Mouse (Mus musculus) lung, embryonic 14.5 days (tissue): ENCODE measurements around the gene Grk3. TPM values are rescaled to one million over a fixed set of nuclear protein-coding genes. Genes with fewer than 3 reads are reported as not detected.

Experiments
- ATAC-seq: fragments of 200-750 bp; cut with Nextera tagmentation; 2 replicates; pipeline ENCODE4 v1.8.0; 2017; ENCODE audit warnings: mild to moderate bottlenecking, moderate TSS enrichment, moderate library complexity; ENCODE audit not compliant: insufficient read depth
- DNase-seq: peaks from one replicate; pipeline ENCODE4 v3.0.0-alpha.2; 2015
- H3K27ac ChIP-seq: fragments of 300-500 bp; sonication (generic); 2 replicates; pipeline ENCODE4 v1.5.1; 2014; ENCODE audit warnings: low read depth, mild to moderate bottlenecking, moderate library complexity
- H3K27me3 ChIP-seq: fragments of 300-500 bp; sonication (generic); 2 replicates; pipeline ENCODE4 v1.6.1; 2014; ENCODE audit warnings: low read length, control low read depth; ENCODE audit not compliant: insufficient read depth
- H3K36me3 ChIP-seq: fragments of 300-500 bp; sonication (generic); 2 replicates; pipeline ENCODE4 v1.6.1; 2014; ENCODE audit warnings: control low read depth; ENCODE audit not compliant: insufficient read depth
- H3K4me1 ChIP-seq: fragments of 300-500 bp; sonication (generic); 2 replicates; pipeline ENCODE4 v1.6.1; 2014; ENCODE audit warnings: antibody characterized with exemption, control low read depth; ENCODE audit not compliant: insufficient read depth
- H3K4me2 ChIP-seq: fragments of 300-500 bp; sonication (generic); 2 replicates; pipeline ENCODE4 v1.6.1; 2014; ENCODE audit warnings: mild to moderate bottlenecking
- H3K4me3 ChIP-seq: fragments of 300-500 bp; sonication (generic); 2 replicates; pipeline ENCODE4 v1.5.1; 2014; ENCODE audit warnings: low read depth, low read length
- H3K9ac ChIP-seq: fragments of 300-500 bp; sonication (generic); 2 replicates; pipeline ENCODE4 v1.6.1; 2014
- H3K9me3 ChIP-seq: fragments of 300-500 bp; sonication (generic); 2 replicates; pipeline ENCODE4 v1.6.1; 2016; ENCODE audit warnings: low read depth, low read length, control low read depth
- CTCF ChIP-seq: IDR thresholded peaks from 2 replicates; pipeline ENCODE4 v1.5.1; 2016; ENCODE audit warnings: antibody characterized with exemption, low read depth
- WGBS: fragments of 180-500 bp; shearing (Covaris S2); extraction: QIAGEN DNeasy Blood & Tissue Kit; methylation state at CpG from one replicate; pipeline ENCODE4 v1.1.7; 2014; 5-methylcytosine and 5-hydroxymethylcytosine counted together
- polyA plus RNA-seq: library from polyadenylated mRNA; unstranded; fragments of >200 nt; fragmentation: Nextera tagmentation; extraction: Ambion mirVana; gene quantifications from 2 replicates; pipeline ENCODE4 v1.2.1, GENCODE M21; 2014

Grk3 gene
- 14.1 and 15.0 TPM in 2 replicates for polyA plus RNA-seq

- 3% methylated on average over 29 of the region's 52 CpGs for WGBS
- peak; percentile 86 for ATAC-seq
Observed at GRCm38 (mm10) chr5:113015236-113016061, at the start of gene Grk3. Grk3 (minus strand) TSS chr5:113015791.

GRCm38 (mm10) chr5:113054308-113054707 lies 38.7 kb upstream of the Grk3 start:
- DNase-seq: peak; percentile 89
- H3K4me1 ChIP-seq: no peaks in the 10 kb centered on the region
- ATAC-seq: peak; percentile 68
- WGBS: 3% methylated on average over 16 of the region's 16 CpGs
- no peaks in the 10 kb centered on the region for H3K9me3 ChIP-seq
- H3K27me3 ChIP-seq: peaks cover 5% of the 10 kb centered on the region; the same call in 1 of the 2 replicates
- no peak overlapping the region for H3K27ac ChIP-seq
- H3K36me3 ChIP-seq: no peaks in the 10 kb centered on the region
- TF ChIP-seq CTCF: peak; percentile 100
- H3K4me2 ChIP-seq: no peak overlapping the region
- no peak overlapping the region for H3K4me3 ChIP-seq
- no peak overlapping the region for H3K9ac ChIP-seq

More at GRCm38 (mm10) chr5:113015236-113016061, at the start of gene Grk3:
- Histone ChIP-seq H3K27ac (peak within 1 kb of the TSS; percentile 65; the same call in 1 of the 2 replicates), H3K9ac (peak within 1 kb of the TSS; percentile 65), H3K4me2 (peak within 1 kb of the TSS; percentile 64), H3K27me3 (no peaks in the 10 kb centered on the region), H3K36me3 (no peaks in the 10 kb centered on the region), H3K4me3 (peak within 1 kb of the TSS; percentile 60), H3K9me3 (no peaks in the 10 kb centered on the region), H3K4me1 (peaks cover 11% of the 10 kb centered on the region)
- DNase-seq: peak; percentile 84
- TF ChIP-seq CTCF: no peak

- no peak overlapping the region for H3K9ac ChIP-seq
- no peaks in the 10 kb centered on the region for H3K4me1 ChIP-seq
- peaks cover 5% of the 10 kb centered on the region; the same call in 1 of the 2 replicates for H3K27me3 ChIP-seq
- WGBS: 54% methylated on average over 7 of the region's 7 CpGs
- H3K27ac ChIP-seq: no peak overlapping the region
- H3K9me3 ChIP-seq: no peaks in the 10 kb centered on the region
- ATAC-seq (peak; percentile 41; the same call in 1 of the 2 replicates), DNase-seq (peak; percentile 67)
- H3K4me3 ChIP-seq: no peak overlapping the region
- H3K4me2 ChIP-seq: no peak overlapping the region
- H3K36me3 ChIP-seq: no peaks in the 10 kb centered on the region
- TF ChIP-seq CTCF: no peak
Observed at GRCm38 (mm10) chr5:113050581-113051185, 35.1 kb upstream of the Grk3 start.

GRCm38 (mm10) chr5:113049876-113050275 lies 34.3 kb upstream of the Grk3 start:
- DNase-seq: no peak
- Histone ChIP-seq H3K4me3 (no peak overlapping the region), H3K27me3 (peaks cover 3% of the 10 kb centered on the region; the same call in 1 of the 2 replicates), H3K9me3 (no peaks in the 10 kb centered on the region), H3K4me2 (no peak overlapping the region), H3K4me1 (no peaks in the 10 kb centered on the region), H3K36me3 (no peaks in the 10 kb centered on the region), H3K9ac (no peak overlapping the region), H3K27ac (no peak overlapping the region)
- no peak for ATAC-seq
- no peak for TF ChIP-seq CTCF

GRCm38 (mm10) chr5:113045511-113046273 lies 30.1 kb upstream of the Grk3 start:
- no peak overlapping the region for H3K4me3 ChIP-seq
- H3K27me3 ChIP-seq: no peaks in the 10 kb centered on the region
- peaks cover 2% of the 10 kb centered on the region; the same call in 1 of the 2 replicates for H3K4me1 ChIP-seq
- H3K4me2 ChIP-seq: no peak overlapping the region
- TF ChIP-seq CTCF: no peak
- no peak for ATAC-seq
- H3K36me3 ChIP-seq: no peaks in the 10 kb centered on the region
- no peaks in the 10 kb centered on the region for H3K9me3 ChIP-seq
- H3K27ac ChIP-seq: no peak overlapping the region
- WGBS: 74% methylated on average over 10 of the region's 10 CpGs
- DNase-seq: peak; percentile 48
- H3K9ac ChIP-seq: no peak overlapping the region

- H3K27me3 ChIP-seq: no peaks in the 10 kb centered on the region
- 82% methylated on average over 8 of the region's 8 CpGs for WGBS
Observed at GRCm38 (mm10) chr5:113043531-113043930, 27.9 kb upstream of the Grk3 start.

More at GRCm38 (mm10) chr5:113043531-113043930, 27.9 kb upstream of the Grk3 start:
- H3K27ac ChIP-seq: no peak overlapping the region
- H3K4me2 ChIP-seq: no peak overlapping the region
- no peak for TF ChIP-seq CTCF
- no peak overlapping the region for H3K4me3 ChIP-seq
- H3K9me3 ChIP-seq: no peaks in the 10 kb centered on the region
- peaks cover 5% of the 10 kb centered on the region; the same call in 1 of the 2 replicates for H3K4me1 ChIP-seq
- H3K36me3 ChIP-seq: no peaks in the 10 kb centered on the region
- ATAC-seq (no peak), DNase-seq (no peak)
- no peak overlapping the region for H3K9ac ChIP-seq
